Mouse (Mus musculus) stomach, postnatal 0 days (tissue): ENCODE measurements around the gene Olfr1013.

Experiments used
- CTCF ChIP-seq: IDR thresholded peaks from 2 replicates; pipeline ENCODE4 v1.5.1; 2016; ENCODE audit warnings: antibody characterized with exemption, low read depth, mild to moderate bottlenecking, moderate library complexity
- EP300 ChIP-seq: optimal IDR thresholded peaks from 2 replicates; pipeline ENCODE3; 2016; ENCODE audit warnings: antibody characterized with exemption

- TF ChIP-seq EP300 (no peak), CTCF (no peak)
Measured at GRCm38 (mm10) chr2:85762666-85763065, 4.2 kb upstream of the Olfr1013 start, which contains the start of gene Olfr1012.
